Mouse (Mus musculus) 3T3-L1 (cell line): ENCODE measurements around the gene Spock2.
"Not testable (repeated sequence)": the region's sequence is repeated elsewhere in the genome, so short reads cannot be mapped to it uniquely, and the experiment has no call there.

Experiments used
- DNase-seq: peaks from one replicate; pipeline ENCODE4 v3.0.0-alpha.2; 2015; ENCODE audit warnings: low read depth, low spot score

Gene Spock2

DNA sequence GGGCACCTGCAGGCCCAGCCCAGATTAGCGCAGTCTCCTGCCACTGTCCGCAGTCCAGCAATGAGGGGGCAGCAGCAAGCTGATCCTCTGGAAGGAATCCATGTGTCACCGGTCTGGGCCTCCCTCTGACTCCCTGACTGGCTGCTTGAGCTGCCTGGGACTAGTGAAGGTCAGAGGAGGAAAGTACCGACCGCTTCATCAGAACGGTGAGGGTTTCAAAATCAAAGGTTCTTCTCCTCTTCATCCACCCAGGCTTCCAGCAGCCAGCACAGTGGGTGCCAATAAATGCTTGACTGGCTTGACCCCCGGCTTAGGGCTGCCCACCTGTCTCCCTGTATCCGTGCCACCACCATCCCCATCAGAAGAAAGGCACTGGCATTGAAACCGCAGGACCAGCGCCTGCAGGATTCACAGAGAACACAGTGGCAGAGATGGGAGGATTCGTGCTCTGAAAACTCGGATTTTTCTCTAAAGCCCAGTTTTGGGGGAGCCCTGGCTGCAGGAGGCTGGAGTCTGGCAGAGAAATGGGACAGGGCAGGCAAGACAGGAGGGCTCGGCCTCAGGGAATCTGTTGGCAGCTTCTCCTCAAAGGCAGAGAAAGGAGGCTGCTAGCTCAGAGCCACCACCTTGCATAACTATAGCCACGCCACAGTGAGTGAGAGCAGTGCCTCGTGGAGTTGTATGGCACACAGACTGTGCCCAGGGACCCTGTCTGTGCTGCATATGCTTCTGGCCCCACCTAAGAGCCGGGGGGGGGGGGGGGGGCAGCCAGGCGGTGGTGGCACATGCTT, 2.5 kb downstream of the Spock2 start:
- no peak for DNase-seq

DNA sequence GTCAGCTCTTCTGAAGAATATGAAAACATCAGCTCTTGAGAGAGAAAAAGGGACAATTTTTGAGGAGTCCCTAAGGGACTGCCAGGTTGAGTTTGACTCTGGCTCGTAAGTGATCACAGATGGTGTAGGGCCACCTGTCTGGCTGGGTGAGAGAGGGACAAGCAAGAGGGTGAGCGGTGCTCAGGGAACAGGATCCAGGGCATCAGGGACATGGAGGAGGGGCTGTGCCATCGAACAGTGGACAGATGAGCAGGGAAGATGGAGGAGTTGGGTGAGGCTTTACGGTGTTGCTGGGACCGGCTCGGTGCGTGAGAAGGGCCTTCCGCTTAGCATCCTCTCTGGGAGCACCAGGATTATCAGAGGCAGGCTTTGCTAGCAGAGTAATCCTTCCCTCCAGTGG, 3.3 kb downstream of the Spock2 start:
- no peak for DNase-seq

DNA sequence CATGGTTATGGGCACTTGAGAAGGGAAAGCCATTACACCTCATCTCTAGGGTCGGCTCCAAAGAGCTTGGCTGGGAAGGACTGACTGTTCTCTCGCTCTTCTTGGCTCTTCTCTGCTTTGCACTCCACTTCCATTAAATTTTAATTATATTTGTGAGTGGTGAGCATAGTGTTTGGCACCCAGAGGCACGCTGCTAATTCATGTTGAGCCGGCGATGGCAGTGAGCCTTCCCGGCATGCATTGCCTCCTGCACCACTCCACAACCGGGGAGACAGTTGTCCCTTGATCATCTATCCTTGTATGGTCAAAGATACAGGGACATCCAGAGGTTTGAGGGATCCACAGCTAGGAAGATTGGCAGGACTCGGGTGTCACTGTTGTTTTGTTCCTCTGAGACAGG, 4.0 kb downstream of the Spock2 start:
- no peak for DNase-seq

DNA sequence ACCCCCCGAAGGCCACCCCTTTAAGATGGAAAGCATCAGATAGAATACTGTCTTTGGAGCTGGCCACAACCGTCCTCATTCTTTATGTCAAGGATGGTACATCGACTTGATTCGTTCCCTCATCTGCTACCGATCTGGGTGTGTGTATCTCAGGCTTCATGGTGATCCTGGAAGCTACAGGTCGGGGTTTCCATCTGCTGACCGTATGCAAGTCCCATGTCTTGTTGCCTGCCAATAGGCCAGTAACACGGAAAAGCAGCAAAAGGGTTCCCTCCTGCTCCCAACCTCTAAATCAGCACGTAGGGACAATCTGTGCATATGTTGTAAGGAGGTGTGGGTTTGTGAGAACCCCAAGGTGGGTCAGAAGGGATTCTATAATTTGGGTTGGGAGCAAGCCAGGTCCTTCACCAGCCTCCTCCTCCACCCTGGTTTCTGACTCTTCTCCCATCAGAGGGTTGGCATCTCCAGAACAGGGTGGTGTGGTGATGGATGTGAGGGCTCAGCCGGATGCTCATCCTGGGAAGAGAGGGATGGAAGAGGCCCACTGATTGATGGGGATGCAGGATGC, 5.0 kb downstream of the Spock2 start:
- DNase-seq = no peak

DNA sequence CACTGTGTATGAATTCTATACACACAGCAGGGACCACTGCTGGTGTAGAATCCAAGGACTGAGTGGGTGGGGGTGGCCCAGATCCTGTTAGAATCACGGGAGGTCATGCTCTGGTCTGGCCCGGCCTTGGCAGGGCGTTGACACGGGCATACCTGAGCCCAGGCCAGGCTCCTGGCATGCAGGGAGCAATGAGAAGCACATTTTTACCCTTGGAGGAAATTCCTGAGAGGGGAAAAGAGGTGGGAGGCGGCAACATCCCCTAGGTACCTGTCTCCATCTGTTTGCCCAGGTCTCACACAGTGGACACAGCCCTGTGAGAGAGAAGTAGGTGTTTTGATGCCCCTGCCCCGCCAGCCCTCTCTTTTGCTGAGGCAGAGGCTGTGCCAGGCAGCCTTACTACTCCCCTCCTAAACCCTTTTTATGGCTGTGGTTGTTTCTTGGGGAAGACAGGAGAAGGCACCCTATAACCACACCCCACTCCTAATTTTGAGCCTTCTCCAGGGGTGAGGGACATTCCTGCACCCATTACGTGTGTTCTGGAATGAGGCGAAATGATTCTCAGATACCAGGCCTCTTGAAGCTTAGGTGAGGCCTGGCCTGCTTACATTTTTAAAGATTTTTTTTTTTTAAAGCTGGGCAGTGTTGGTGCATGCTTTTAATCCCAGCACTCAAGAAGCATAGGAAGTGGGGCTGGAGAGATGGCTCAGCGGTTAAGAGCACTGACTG, 8.1 kb downstream of the Spock2 start:
- no peak for DNase-seq

DNA sequence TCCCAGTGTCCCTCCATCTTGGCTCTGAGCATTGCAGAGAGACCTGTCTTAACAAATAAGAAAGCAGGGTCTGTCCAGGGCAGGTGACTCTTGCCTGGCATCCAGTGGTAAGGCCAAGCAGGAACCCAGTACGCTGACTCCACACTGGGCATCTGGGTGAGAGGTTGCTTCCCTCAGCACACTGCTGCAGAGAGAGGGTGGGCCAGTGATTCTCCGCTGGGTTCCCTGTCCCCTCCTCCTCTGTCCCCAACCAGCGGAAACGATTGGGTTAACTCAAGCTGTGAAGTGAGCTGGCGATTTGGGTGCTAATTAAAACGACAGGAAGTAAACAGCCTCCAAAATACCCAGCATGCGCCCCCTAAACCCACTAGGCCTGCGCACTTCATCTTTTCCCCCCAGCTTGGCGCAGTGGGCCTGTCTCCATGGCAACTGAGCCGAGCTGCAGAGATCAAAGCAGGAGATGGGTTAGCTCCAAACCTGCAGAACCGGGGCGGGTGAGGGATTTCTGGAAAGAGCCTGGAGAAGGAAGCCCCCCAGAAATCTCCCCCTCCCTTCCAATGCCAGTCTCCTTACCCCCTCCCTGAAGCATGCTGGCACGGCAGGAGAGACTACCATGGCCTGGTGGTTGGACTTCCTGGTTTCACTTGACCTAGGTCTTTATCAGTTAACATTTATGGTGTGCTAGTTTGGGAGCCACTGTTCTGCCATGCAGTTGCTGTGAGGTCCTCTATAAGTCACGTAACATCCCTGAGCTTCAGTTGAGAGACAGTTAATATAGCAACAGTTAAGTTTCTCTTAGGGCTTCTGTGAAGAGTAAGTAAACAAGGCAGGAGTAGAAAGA, 9.5 kb downstream of the Spock2 start:
- DNase-seq = no peak

DNA sequence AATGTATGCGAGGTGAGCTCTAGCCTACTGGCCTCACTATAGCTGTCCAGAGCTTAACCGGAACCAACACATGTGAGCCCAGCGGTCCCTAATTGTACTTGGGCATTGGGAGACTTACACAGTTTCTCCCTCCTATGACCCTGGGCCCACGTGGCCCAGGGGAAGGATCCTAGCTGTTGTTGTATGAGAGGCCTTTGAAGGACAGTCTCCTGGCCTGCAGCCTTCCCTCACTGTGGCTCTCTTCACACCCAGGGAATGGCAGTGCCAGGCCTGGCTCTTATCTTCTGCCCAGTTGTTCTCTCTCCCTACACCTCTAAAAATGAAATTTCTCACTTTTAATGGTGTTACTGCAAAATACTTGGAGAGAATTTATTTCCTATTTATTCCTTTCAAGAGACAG, 11.0 kb downstream of the Spock2 start:
- DNase-seq = no peak

DNA sequence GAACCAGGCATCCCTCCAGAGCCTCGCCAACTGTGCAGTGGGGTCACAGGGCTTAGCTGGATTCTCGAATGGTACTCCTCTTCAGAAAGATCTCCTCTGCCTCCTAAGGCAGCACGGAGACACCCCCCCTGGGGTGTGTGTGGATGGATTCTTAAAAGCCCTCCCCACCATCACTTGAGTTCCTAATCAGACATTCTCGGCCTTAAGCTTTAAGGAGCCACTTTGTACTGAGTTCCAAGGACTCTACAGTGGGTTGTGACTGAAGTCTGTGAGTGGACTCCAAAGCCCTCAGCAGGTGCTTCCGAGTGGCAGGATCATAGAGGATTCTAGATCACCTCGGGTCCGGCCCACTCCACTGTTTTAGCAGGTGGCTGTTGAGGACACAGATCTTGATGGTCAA, 12.4 kb downstream of the Spock2 start:
- DNase-seq = no peak

DNA sequence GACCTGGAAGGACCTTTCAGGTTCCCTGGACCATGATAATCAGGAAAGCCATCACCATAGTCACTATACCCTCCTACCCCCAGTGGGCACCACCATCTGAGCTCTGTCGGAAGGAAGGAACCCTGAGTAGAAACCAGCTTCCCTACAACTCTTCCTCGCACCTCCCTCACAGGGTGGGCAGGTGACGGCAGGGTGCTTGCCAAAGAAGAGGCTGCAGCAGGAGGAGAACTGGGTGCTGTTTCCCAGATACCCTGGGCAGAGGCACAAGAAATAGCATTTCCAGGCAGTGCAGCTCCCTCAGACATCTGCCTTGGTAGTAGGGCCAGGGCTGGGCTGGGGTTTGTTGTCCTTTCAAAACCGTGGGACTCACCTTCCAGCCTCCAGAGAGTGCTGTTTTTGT, 14.6 kb downstream of the Spock2 start:
- DNase-seq = no peak

DNA sequence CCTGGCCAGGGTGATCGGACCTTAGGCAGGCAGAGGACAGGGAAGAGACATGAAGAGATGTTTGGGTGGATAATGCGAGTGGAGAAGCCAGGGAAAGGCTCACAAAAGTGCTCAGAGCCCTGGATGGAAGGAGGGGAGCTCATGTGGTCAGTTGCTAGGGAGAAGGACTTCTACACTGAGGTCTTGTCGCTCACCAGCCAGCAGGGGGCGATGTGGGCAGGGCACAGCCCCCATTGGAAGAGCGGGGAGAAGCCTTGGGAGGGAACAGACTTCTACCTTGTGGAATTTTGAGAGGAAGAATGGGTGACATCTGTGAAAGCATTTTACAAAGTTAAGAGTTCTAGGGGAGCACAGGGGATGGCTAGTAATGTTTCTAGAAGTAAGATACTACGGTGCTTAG, 18.1 kb downstream of the Spock2 start:
- DNase-seq = peak; percentile 20

DNA sequence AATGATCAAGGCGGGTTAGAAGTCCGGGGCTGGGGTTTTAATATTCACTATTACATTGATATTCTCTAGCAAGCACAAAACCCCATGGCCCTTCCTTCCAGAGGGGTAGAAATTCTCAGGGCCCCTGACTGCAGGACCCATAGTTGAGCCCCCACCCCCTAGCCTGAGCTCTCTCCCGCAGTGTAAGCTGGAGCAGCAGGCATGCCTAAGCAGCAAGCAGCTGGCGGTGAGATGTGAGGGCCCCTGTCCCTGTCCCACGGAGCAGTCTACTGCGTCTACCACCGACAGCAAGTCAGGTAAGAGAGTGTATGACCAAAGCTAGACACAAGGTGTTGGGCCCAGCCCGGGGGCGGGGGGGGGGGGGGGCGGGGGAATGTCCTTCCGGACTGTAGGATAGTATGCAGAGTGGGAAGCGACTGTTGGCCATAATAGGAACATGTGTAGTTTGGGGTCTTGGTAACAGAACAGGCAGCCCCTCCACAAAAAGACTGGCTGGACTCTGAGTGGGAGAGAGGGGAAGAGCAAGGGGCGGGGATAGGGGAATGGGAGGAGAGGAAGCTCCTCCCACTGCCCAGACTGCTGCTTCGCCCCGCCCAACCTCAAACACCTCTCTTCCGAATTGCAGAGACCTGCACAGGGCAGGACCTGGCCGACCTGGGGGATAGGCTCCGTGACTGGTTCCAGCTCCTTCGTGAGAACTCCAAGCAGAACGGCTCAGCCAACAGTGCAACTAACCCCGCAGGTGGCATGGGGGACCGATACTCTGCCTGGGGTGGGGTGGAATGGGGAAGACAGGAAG, 19.7 kb downstream of the Spock2 start:
- DNase-seq = no peak

DNA sequence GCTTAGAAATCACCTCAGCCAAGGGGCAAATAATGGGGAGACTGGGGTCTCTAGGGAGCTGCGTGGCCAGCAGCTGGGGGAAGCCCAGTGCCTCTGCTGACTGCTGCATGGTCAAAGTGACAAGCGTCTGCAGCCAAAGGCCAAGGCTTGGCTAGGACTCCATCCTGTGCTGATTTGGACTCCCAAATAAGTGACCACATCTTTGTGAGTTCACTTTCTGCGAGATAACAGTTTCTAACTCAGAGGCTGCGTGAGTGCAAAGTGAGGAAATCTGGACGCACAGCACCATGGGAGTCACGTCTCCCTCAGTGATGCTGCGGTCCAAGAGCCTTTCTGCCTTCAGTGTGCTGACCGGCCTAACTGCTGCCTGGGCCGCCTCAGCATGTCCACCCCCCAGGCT, 22.3 kb downstream of the Spock2 start:
- DNase-seq = no peak

DNA sequence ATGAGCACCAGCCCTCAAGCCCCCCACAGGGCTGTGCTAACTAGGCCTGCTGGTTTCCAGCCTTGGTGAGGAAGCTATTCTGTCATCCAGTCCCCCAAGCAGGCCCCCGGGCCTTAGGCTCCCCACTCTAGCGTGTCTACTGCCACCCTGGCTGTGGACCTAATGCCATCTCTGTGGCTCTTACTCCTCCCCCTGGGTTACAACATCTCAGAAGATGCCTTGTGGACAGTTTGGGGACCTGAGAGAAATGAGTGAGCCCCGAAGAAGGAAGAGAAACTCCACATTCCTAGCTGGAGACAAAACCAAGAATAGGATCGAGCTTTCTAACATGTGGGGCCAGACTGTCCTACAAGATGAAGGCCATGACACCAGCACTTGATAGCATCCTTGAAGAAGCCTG, 24.5 kb downstream of the Spock2 start:
- no peak for DNase-seq

DNA sequence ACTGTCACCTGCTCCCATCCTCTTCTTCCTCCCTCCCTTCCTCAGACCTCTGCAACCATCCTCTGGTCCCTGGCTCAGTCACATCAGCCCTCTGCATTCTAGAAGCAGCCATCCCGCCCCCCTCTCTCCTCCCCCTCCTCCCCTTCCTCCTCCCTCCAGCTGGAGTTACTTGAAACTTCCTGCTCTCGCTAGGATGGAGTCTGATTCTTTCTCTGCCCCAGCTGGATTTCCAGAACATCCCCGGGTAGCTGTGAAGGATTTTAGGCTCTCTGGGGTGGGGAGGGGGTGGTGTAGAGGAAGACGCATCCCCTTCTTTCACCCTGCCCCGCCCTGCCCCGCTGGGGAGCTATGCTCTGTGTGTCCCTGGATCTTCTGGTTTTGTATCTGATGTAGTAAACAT, 27.5 kb downstream of the Spock2 start:
- DNase-seq = no peak

DNA sequence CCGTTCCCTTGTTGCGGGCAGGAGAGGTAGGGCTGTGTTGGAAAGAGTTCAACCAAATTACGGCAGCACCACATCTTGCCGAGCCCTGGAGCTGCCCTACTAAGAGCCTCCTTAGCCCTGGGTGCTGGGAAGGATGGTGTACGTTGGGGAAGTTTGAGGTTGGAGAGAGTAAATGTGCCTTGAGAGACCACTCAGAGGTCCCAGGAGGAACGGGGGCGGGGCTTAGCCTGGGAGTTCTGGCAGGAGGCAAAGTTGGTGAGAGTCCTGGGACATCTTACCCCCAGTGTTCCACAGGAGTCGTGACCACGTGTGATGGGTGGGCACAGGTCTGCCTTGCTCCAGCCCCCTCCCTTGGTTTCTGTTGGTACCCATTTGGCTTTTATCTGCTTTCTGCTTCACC, 28.2 kb downstream of the Spock2 start:
- DNase-seq = no peak

DNA sequence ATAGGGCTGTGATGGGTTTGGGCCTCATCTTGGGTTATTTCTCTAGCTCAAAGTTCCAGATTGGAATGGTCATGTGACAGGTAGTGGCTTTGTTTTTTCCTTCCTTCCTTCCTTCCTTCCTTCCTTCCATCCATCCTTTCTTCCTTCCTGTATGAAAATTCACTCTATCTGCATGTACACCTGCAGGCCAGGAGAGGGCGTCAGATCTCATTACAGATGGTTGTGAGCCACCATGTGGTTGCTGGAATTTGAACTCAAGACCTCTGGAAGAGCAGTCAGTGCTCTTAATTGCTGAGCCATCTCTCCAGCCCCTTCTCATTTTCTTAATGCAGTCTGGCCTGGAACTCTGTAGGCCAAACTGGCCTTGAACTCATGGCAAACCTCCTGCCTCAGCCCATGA, 30.0 kb downstream of the Spock2 start:
- DNase-seq = not testable (repeated sequence)

DNA sequence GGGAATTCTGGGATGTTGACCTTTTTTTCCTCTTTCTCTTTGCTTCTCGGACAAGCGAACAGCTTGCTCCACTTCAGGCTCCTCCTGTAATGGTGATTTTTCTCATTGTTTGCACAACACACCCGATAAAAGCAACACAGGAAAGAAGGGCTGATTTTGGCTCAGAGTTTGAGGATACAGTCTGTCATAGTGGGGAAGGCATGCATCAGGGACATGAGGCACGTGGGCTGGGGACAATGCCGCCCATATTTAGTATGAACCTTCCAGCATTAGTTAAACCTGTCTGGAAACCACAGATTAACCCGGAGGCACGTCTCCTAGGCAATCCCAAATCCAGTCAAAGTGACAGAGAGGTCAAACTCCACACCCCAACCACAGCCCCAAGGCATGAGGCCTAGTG, 30.9 kb downstream of the Spock2 start:
- DNase-seq = no peak

DNA sequence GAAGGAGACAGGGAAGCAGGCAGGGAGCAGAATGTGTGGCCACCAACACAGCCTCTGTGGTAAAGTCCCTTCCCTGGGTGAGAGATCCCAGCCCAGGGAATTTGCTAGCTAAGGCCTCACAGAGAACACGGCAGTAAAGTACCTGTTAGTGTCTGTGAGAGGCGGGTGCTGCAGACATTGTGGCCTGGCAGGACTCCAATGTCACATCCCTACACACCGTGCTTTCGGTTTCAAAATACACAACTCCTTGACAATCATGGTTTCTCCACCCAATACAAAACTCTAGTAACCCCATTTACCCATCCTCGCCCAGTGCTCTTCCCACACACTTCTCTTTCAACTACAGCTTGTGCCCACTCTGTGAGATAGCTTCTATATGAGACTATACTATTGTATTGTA, 32.7 kb downstream of the Spock2 start:
- no peak for DNase-seq

DNA sequence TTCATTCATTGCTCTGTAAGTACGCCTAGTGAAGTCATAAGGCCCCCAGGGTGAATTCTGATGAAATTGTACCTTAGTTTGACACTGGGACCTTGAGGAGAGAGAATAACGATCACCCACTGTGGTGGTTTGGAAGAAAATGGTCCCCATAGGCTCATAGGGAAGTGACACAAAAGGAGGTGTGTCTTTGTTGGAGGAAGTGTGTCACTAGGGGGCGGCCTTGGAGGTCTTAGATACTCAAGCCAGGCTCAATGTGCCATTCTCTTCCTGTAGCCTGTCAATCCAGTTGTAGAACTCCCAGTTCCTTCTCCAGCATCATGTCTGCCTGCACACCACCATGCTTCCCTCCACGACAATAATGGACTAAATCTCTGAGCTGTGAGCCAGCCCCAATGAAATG, 34.7 kb downstream of the Spock2 start:
- no peak for DNase-seq

DNA sequence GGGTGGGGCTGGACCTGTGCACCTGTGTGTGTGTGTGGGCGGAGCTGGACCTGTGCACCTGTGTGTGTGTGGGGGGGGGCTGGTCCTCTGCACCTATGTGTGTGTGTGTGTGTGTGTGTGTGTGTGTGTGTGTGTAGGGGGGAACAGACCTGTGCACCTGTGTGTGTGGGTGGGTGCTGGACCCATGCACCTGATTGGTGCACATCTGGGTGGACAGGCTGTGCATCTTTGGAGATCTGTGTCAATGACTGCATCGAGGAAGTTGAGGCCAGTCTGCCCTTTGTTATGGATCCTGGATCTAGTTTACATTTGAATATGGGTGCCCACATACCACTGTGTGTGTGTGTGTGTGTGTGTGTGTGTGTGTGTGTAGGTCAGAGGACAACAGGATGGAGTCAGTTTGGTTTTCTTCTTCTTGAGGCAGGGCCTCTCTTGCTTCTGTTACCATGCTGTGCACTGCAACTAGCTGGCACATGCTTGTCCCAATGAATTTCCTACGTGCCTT, 35.7 kb downstream of the Spock2 start:
- no peak for DNase-seq

DNA sequence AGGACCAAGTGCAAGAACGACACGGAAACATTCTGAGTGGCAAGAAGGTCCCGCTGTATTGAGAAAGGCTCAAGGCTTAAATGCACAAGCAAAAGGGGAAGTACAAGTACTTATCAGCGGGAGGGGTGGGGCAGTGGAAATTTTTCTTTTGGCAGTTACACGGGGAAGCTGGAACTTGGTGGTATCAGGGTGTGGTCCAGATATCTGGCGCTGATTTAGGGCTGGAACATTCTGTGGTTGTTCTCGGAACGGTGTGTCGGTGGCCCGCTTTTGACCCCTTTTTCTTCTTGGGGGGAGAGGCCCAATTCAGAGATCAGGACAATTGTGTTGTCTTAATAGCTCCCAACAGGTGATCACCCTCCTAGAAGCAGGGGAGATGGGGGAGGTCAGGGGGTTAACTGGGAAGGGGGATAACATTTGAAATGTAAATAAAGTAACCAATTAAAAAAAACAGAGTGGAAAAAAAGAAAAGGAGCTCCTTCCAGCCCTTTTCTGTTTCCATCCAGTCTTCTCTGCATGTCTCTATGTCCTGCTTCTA, 41.6 kb downstream of the Spock2 start:
- not testable (repeated sequence) for DNase-seq
